Mouse (Mus musculus): ENCODE measurements around the gene Hs6st2. TPM values are rescaled to one million over a fixed set of nuclear protein-coding genes. Genes with fewer than 3 reads are reported as not detected.

Hs6st2 gene
- polyA plus RNA-seq, 1 experiment from 2014 or later, result 27.0 TPM

DNA sequence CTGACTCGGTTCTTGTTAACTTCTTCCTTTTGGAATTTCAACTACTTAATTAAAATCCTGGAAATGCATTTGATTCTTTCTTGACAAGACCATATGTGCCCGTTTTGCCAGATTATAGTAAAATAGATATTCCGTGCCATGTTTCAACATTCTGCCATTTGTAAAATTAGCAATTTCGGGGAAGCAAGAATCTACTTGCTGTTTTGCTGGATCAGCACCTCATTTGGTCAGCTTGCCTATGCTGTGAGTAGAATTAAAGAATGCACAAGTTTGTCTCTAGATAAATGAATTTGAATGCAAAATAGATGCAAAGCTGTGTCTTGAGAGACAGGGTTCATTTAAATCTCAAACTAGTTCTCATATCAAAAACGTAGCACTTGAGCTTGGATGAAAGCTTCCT is 142.0 kb downstream of the Hs6st2 start:
- Histone ChIP-seq H3K27me3 (ENCODE audit: control insufficient read depth, insufficient read depth, low read length) (no peaks in the 10 kb centered on the region), H3K4me2 (ENCODE audit: low read depth, low read length) (no peak overlapping the region), H3K4me1 (ENCODE audit: control insufficient read depth, insufficient read depth, low read length) (no peaks in the 10 kb centered on the region), H3K27ac (replicated peaks; ENCODE audit: low read depth, low read length) (no peak overlapping the region), H3K36me3 (replicated peaks; ENCODE audit: control insufficient read depth, insufficient read depth, low read depth, low read length) (no peaks in the 10 kb centered on the region), H3K4me3 (ENCODE audit: low read depth, low read length) (no peak overlapping the region), H3K9me3 (replicated peaks; ENCODE audit: control insufficient read depth, low read length) (no peaks in the 10 kb centered on the region), H3K9ac (replicated peaks; ENCODE audit: low read length) (no peak overlapping the region)
- WGBS, result 78% methylated on average over 5 of the region's 5 CpGs
- ATAC-seq (replicated peaks; ENCODE audit: insufficient number of reproducible peaks, low FRiP score, low TSS enrichment, low read depth) (no peak), DNase-seq (ENCODE audit: low spot score) (no peak)

DNA sequence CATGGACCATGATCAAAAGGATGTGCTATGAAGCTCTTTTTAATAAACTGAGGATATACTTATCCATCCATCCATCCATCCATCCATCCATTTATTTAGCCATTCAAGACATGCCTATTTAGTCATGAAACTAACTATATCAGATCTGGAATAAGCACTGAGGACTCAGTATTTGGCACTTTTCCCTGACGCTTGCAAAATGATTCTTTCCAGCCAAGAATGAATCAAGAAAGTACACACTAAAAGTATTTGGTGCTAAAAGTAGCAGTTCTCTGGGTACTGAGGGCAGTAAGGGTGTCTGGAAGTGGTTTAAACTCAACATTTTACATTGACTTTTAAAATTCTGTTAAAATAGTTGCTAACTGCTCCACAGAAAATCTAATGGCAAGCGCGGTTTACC is 144.6 kb downstream of the Hs6st2 start:
- H3K27ac ChIP-seq (replicated peaks; ENCODE audit: low read depth, low read length), result no peak overlapping the region
- no peaks in the 10 kb centered on the region for H3K27me3 ChIP-seq (ENCODE audit: control insufficient read depth, insufficient read depth, low read length)
- no peaks in the 10 kb centered on the region for H3K4me1 ChIP-seq (ENCODE audit: control insufficient read depth, insufficient read depth, low read length)
- ATAC-seq (replicated peaks; ENCODE audit: insufficient number of reproducible peaks, low FRiP score, low TSS enrichment, low read depth), result no peak
- H3K4me2 ChIP-seq (ENCODE audit: low read depth, low read length), result no peak overlapping the region
- H3K9ac ChIP-seq (replicated peaks; ENCODE audit: low read length), result no peak overlapping the region
- DNase-seq (ENCODE audit: low spot score), result no peak
- WGBS, result 90% methylated on average over 3 of the region's 3 CpGs
- no peaks in the 10 kb centered on the region for H3K9me3 ChIP-seq (replicated peaks; ENCODE audit: control insufficient read depth, low read length)
- H3K4me3 ChIP-seq (ENCODE audit: low read depth, low read length), result no peak overlapping the region
- H3K36me3 ChIP-seq (replicated peaks; ENCODE audit: control insufficient read depth, insufficient read depth, low read depth, low read length), result no peaks in the 10 kb centered on the region

DNA sequence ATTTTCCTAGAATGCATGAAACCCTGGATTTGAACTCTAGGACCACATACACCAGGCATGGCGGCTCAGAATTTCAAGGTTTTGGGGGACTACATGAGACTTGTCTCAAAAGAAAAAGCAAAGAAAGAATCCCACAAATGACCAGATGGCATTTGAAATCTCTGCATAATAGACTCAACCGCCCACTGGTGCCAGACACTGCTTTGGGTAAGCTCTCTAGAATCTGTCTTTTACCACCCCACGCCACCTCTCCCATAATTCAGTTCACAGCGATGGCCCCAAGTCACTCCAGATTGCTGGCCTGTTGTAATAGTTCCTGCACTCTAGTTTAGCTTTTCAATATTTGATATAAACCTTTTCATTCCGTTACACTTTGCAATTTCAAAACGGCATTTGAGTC is 146.4 kb downstream of the Hs6st2 start:
- H3K9me3 ChIP-seq (replicated peaks; ENCODE audit: control insufficient read depth, low read length), result no peaks in the 10 kb centered on the region
- no peak overlapping the region for H3K4me3 ChIP-seq (ENCODE audit: low read depth, low read length)
- DNase-seq (ENCODE audit: low spot score) (no peak), ATAC-seq (replicated peaks; ENCODE audit: insufficient number of reproducible peaks, low FRiP score, low TSS enrichment, low read depth) (no peak)
- no peaks in the 10 kb centered on the region for H3K4me1 ChIP-seq (ENCODE audit: control insufficient read depth, insufficient read depth, low read length)
- H3K9ac ChIP-seq (replicated peaks; ENCODE audit: low read length), result no peak overlapping the region
- no peaks in the 10 kb centered on the region for H3K36me3 ChIP-seq (replicated peaks; ENCODE audit: control insufficient read depth, insufficient read depth, low read depth, low read length)
- H3K27me3 ChIP-seq (ENCODE audit: control insufficient read depth, insufficient read depth, low read length), result no peaks in the 10 kb centered on the region
- 95% methylated on average over 6 of the region's 6 CpGs for WGBS
- H3K4me2 ChIP-seq (ENCODE audit: low read depth, low read length), result no peak overlapping the region
- no peak overlapping the region for H3K27ac ChIP-seq (replicated peaks; ENCODE audit: low read depth, low read length)

DNA sequence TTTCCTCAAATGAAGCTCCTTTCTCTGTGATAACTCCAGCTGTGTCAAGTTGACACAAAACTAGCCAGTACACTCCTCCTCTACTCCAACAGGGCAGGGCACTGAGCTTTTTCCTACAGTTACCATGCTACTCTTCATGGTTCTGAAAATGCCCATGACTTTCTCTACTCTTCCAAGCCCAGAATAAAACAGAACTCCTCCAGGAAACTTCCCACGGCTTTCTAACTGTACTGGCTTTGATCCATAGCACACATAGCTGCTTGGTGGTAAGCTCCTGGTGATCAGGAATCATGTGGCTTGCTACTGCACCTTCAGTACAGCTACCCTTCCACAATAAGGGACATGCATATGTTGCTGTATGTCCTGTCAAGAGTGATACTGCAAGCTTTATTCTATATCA is 150.5 kb downstream of the Hs6st2 start:
- H3K27ac ChIP-seq (replicated peaks; ENCODE audit: low read depth, low read length), result no peak overlapping the region
- no peak overlapping the region for H3K4me2 ChIP-seq (ENCODE audit: low read depth, low read length)
- H3K27me3 ChIP-seq (ENCODE audit: control insufficient read depth, insufficient read depth, low read length), result no peaks in the 10 kb centered on the region
- DNase-seq (ENCODE audit: low spot score), result no peak
- no peak overlapping the region for H3K9ac ChIP-seq (replicated peaks; ENCODE audit: low read length)
- ATAC-seq (replicated peaks; ENCODE audit: insufficient number of reproducible peaks, low FRiP score, low TSS enrichment, low read depth), result no peak
- WGBS, result 88% methylated on average over 1 of the region's 1 CpGs
- H3K4me1 ChIP-seq (ENCODE audit: control insufficient read depth, insufficient read depth, low read length), result no peaks in the 10 kb centered on the region
- no peaks in the 10 kb centered on the region for H3K36me3 ChIP-seq (replicated peaks; ENCODE audit: control insufficient read depth, insufficient read depth, low read depth, low read length)
- no peaks in the 10 kb centered on the region for H3K9me3 ChIP-seq (replicated peaks; ENCODE audit: control insufficient read depth, low read length)
- no peak overlapping the region for H3K4me3 ChIP-seq (ENCODE audit: low read depth, low read length)

DNA sequence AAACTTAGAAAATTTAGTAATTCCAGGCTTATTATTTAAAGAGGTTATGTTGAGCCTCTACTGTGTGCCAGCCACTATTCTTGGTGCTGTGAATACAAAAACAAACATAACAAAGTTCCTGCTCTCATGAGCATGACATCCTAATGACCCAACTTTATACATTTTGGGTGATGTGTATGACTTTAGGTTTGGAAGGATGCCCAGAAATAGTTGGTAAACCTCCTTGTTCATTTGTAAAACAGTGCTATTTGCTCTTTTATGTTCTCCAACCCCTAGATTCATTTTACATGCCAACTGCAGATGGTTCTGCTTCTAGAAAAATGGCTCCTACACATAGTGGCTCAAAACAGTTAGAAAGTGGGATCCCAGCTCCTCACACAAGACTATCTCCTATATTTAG is 153.1 kb downstream of the Hs6st2 start:
- Histone ChIP-seq H3K4me1 (ENCODE audit: control insufficient read depth, insufficient read depth, low read length) (no peaks in the 10 kb centered on the region), H3K4me2 (ENCODE audit: low read depth, low read length) (no peak overlapping the region), H3K9me3 (replicated peaks; ENCODE audit: control insufficient read depth, low read length) (no peaks in the 10 kb centered on the region), H3K27me3 (ENCODE audit: control insufficient read depth, insufficient read depth, low read length) (no peaks in the 10 kb centered on the region), H3K36me3 (replicated peaks; ENCODE audit: control insufficient read depth, insufficient read depth, low read depth, low read length) (no peaks in the 10 kb centered on the region), H3K9ac (replicated peaks; ENCODE audit: low read length) (no peak overlapping the region), H3K4me3 (ENCODE audit: low read depth, low read length) (no peak overlapping the region), H3K27ac (replicated peaks; ENCODE audit: low read depth, low read length) (no peak overlapping the region)
- DNase-seq (ENCODE audit: low spot score) (no peak), ATAC-seq (replicated peaks; ENCODE audit: insufficient number of reproducible peaks, low FRiP score, low TSS enrichment, low read depth) (no peak)

DNA sequence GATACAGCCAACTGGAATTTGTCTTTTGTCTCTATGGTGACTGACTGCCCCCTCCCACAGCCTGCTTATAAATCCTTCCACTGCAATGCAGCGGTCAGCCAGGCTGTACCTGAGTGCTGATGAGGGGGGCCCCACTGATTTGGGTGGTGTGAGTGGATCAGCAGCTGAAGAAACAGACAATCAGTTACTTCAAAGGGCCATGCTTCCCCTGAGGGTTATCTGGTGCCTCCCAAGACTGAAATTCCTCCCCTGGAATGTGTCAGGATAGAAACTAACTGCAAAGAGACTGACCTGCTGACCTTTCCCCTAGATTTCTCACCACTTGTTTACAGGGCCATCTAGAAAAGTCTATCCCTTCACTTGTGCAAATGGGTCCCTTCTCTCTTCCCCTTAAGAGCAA is 166.8 kb downstream of the Hs6st2 start:
- Histone ChIP-seq H3K9ac (replicated peaks; ENCODE audit: low read length) (no peak overlapping the region), H3K36me3 (replicated peaks; ENCODE audit: control insufficient read depth, insufficient read depth, low read depth, low read length) (no peaks in the 10 kb centered on the region), H3K4me3 (ENCODE audit: low read depth, low read length) (no peak overlapping the region), H3K4me1 (ENCODE audit: control insufficient read depth, insufficient read depth, low read length) (no peaks in the 10 kb centered on the region), H3K27me3 (ENCODE audit: control insufficient read depth, insufficient read depth, low read length) (no peaks in the 10 kb centered on the region), H3K4me2 (ENCODE audit: low read depth, low read length) (no peak overlapping the region), H3K27ac (replicated peaks; ENCODE audit: low read depth, low read length) (no peak overlapping the region), H3K9me3 (replicated peaks; ENCODE audit: control insufficient read depth, low read length) (no peaks in the 10 kb centered on the region)
- ATAC-seq (replicated peaks; ENCODE audit: insufficient number of reproducible peaks, low FRiP score, low TSS enrichment, low read depth), result no peak
- peak; percentile 18 for DNase-seq (ENCODE audit: low spot score)
- WGBS, result 25% methylated on average over 1 of the region's 1 CpGs

DNA sequence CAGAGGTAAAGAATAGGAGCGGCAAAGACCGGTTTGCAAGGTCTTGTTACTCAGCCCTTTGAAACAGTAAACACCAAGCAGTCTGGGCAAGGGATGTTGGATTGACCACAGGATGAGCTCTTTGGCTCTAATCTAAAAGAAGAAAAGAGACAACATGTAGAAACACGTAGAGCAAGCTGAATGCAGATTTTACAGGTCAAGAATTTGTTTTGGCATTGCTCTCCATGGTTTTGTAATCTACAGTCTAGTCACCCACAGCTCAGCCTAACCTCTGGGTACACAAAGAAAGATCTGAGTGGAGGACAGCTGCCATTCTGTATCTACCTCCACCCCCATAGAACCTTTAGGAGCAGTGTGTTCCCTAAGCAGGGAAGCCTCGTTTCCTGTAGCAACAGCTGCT is 175.1 kb downstream of the Hs6st2 start:
- Histone ChIP-seq H3K9me3 (replicated peaks; ENCODE audit: control insufficient read depth, low read length) (no peaks in the 10 kb centered on the region), H3K4me1 (ENCODE audit: control insufficient read depth, insufficient read depth, low read length) (no peaks in the 10 kb centered on the region), H3K36me3 (replicated peaks; ENCODE audit: control insufficient read depth, insufficient read depth, low read depth, low read length) (no peaks in the 10 kb centered on the region), H3K27me3 (ENCODE audit: control insufficient read depth, insufficient read depth, low read length) (no peaks in the 10 kb centered on the region), H3K4me2 (ENCODE audit: low read depth, low read length) (no peak overlapping the region), H3K4me3 (ENCODE audit: low read depth, low read length) (no peak overlapping the region), H3K9ac (replicated peaks; ENCODE audit: low read length) (no peak overlapping the region), H3K27ac (replicated peaks; ENCODE audit: low read depth, low read length) (no peak overlapping the region)
- 64% methylated on average over 4 of the region's 4 CpGs for WGBS
- no peak for DNase-seq (ENCODE audit: low spot score)
- ATAC-seq (replicated peaks; ENCODE audit: insufficient number of reproducible peaks, low FRiP score, low TSS enrichment, low read depth), result no peak

DNA sequence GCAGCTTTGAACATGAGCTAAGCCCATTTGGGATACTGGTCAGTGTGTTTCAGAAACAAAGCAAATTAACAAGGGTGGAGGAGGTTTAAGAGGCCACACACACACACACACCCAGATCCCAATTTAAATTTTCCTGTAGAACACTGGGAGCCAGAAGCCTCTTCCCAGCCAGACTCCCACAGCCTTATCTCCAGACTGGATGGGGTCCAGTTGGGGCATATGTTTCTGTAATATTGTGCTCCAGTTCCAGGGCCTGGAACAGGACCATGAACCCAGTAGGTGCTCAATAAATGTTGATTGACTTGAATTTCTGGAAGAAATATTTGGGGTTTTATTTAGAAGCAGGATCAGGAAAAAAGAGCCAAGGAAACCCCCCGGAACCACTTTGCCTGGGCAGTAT is 176.0 kb downstream of the Hs6st2 start:
- Histone ChIP-seq H3K4me3 (ENCODE audit: low read depth, low read length) (no peak overlapping the region), H3K4me1 (ENCODE audit: control insufficient read depth, insufficient read depth, low read length) (no peaks in the 10 kb centered on the region), H3K36me3 (replicated peaks; ENCODE audit: control insufficient read depth, insufficient read depth, low read depth, low read length) (no peaks in the 10 kb centered on the region), H3K27ac (replicated peaks; ENCODE audit: low read depth, low read length) (no peak overlapping the region), H3K9ac (replicated peaks; ENCODE audit: low read length) (no peak overlapping the region), H3K27me3 (ENCODE audit: control insufficient read depth, insufficient read depth, low read length) (no peaks in the 10 kb centered on the region), H3K9me3 (replicated peaks; ENCODE audit: control insufficient read depth, low read length) (no peaks in the 10 kb centered on the region), H3K4me2 (ENCODE audit: low read depth, low read length) (no peak overlapping the region)
- WGBS, result 83% methylated on average over 1 of the region's 1 CpGs
- ATAC-seq (replicated peaks; ENCODE audit: insufficient number of reproducible peaks, low FRiP score, low TSS enrichment, low read depth) (no peak), DNase-seq (ENCODE audit: low spot score) (no peak)

All from embryonic facial prominence, embryonic 11.5 days (tissue).